Mouse (Mus musculus) MEL (cell line): ENCODE measurements around the gene Gm3336. TPM values are rescaled to one million over a fixed set of nuclear protein-coding genes. Genes with fewer than 3 reads are reported as not detected.

Experiments used
- DNase-seq: peaks from one replicate; pipeline ENCODE4 v3.0.0; 2011; ENCODE audit warnings: low read depth, low spot score
- H3K27ac ChIP-seq: 2 replicates; pipeline ENCODE4 v1.5.1; 2012; ENCODE audit warnings: low read depth, mild to moderate bottlenecking, control low read depth, low read length, moderate library complexity; ENCODE audit not compliant: control insufficient read depth
- H3K27me3 ChIP-seq, 2 experiments: fragments of 150-350 bp in 1 of 2; sonication (generic) in 1 of 2; 2 replicates each; pipeline ENCODE4 v1.6.1; 2012; ENCODE audit warnings: low read length in 2 of 2, mild to moderate bottlenecking in 2 of 2, improper control_type of control experiment in 1 of 2, moderate library complexity in 1 of 2; ENCODE audit not compliant: insufficient read depth in 2 of 2, control insufficient read depth in 1 of 2
- H3K36me3 ChIP-seq, 2 experiments: 2 replicates each; pipeline ENCODE4 v1.6.1; 2012 to 2014; ENCODE audit warnings: low read length in 2 of 2, improper control_type of control experiment in 1 of 2, inconsistent platforms in 1 of 2, mild to moderate bottlenecking in 1 of 2; ENCODE audit not compliant: insufficient read depth in 2 of 2, control insufficient read depth in 1 of 2
- H3K4me1 ChIP-seq, 2 experiments: fragments of 150-350 bp in 1 of 2; sonication (generic) in 1 of 2; 2 replicates each; pipeline ENCODE4 v1.6.1; 2012; ENCODE audit warnings: low read length in 2 of 2, improper control_type of control experiment in 1 of 2, mild to moderate bottlenecking in 1 of 2; ENCODE audit not compliant: insufficient read depth in 2 of 2, control insufficient read depth in 1 of 2
- H3K4me3 ChIP-seq, 2 experiments: fragments of 150-350 bp in 1 of 2; sonication (generic) in 1 of 2; 2 replicates each; pipeline ENCODE4 v1.5.1; 2012; ENCODE audit warnings: low read depth in 2 of 2, low read length in 2 of 2, mild to moderate bottlenecking in 2 of 2, moderate library complexity in 2 of 2, control low read depth in 1 of 2, improper control_type of control experiment in 1 of 2; ENCODE audit not compliant: control insufficient read depth in 1 of 2, insufficient read depth in 1 of 2
- H3K79me2 ChIP-seq: 2 replicates; pipeline ENCODE4 v1.6.1; 2012; ENCODE audit warnings: mild to moderate bottlenecking, low read length, moderate library complexity; ENCODE audit not compliant: control insufficient read depth, poor library complexity, insufficient read depth
- H3K9ac ChIP-seq: 2 replicates; pipeline ENCODE4 v1.6.1; 2012; ENCODE audit warnings: low read depth, mild to moderate bottlenecking, control low read depth, low read length, moderate library complexity; ENCODE audit not compliant: control insufficient read depth, poor library complexity, severe bottlenecking
- H3K9me3 ChIP-seq: fragments of 150-350 bp; sonication (generic); replicated peaks from 2 replicates; pipeline ENCODE4 v1.6.1; 2012; ENCODE audit warnings: mild to moderate bottlenecking, low read length, improper control_type of control experiment, moderate library complexity; ENCODE audit not compliant: insufficient read depth
- BHLHE40 ChIP-seq: IDR thresholded peaks from 2 replicates; pipeline ENCODE4 v1.6.1; 2012; ENCODE audit warnings: low read depth, mild to moderate bottlenecking, inconsistent platforms, low read length, improper control_type of control experiment, borderline replicate concordance
- CHD1 ChIP-seq: IDR thresholded peaks from 2 replicates; pipeline ENCODE4 v1.6.1; 2012; ENCODE audit warnings: low read depth, mild to moderate bottlenecking, inconsistent platforms, low read length, improper control_type of control experiment
- CHD2 ChIP-seq: IDR thresholded peaks from 2 replicates; pipeline ENCODE4 v1.6.1; 2011; ENCODE audit warnings: low read length, improper control_type of control experiment
- E2F4 ChIP-seq: IDR thresholded peaks from 2 replicates; pipeline ENCODE4 v1.6.1; 2011; ENCODE audit warnings: low read depth, low read length, improper control_type of control experiment, borderline replicate concordance
- ELF1 ChIP-seq: IDR thresholded peaks from 2 replicates; pipeline ENCODE4 v1.6.1; 2014; ENCODE audit warnings: low read depth, mild to moderate bottlenecking, inconsistent platforms, low read length, improper control_type of control experiment, moderate library complexity
- GATA1 ChIP-seq: IDR thresholded peaks from 2 replicates; pipeline ENCODE4 v1.6.1; 2011; ENCODE audit warnings: low read depth, low read length, improper control_type of control experiment
- HCFC1 ChIP-seq: IDR thresholded peaks from 2 replicates; pipeline ENCODE4 v1.6.1; 2012; ENCODE audit warnings: low read depth, mild to moderate bottlenecking, inconsistent platforms, low read length, improper control_type of control experiment, moderate library complexity
- JUND ChIP-seq: IDR thresholded peaks from 2 replicates; pipeline ENCODE4 v1.6.1; 2011; ENCODE audit warnings: low read depth, mild to moderate bottlenecking, improper control_type of control experiment, low read length
- MAZ ChIP-seq: IDR thresholded peaks from 2 replicates; pipeline ENCODE4 v1.6.1; 2012; ENCODE audit warnings: low read depth, mild to moderate bottlenecking, inconsistent platforms, low read length, improper control_type of control experiment
- MEF2A ChIP-seq: IDR thresholded peaks from 2 replicates; pipeline ENCODE4 v1.6.1; 2014; ENCODE audit warnings: low read depth, mild to moderate bottlenecking, inconsistent platforms, low read length, improper control_type of control experiment; ENCODE audit not compliant: poor library complexity, insufficient replicate concordance, severe bottlenecking; ENCODE audit errors: extremely low read depth
- MXI1 ChIP-seq: IDR thresholded peaks from 2 replicates; pipeline ENCODE4 v1.6.1; 2011; ENCODE audit warnings: mild to moderate bottlenecking, low read depth, low read length, improper control_type of control experiment
- MYB ChIP-seq: IDR thresholded peaks from 2 replicates; pipeline ENCODE4 v1.6.1; 2011; ENCODE audit warnings: mild to moderate bottlenecking, low read depth, low read length, improper control_type of control experiment
- MYC ChIP-seq: IDR thresholded peaks from 2 replicates; pipeline ENCODE4 v1.6.1; 2011; ENCODE audit warnings: low read depth, mild to moderate bottlenecking, low read length, improper control_type of control experiment, moderate library complexity
- NELFE ChIP-seq: IDR thresholded peaks from 2 replicates; pipeline ENCODE4 v1.6.1; 2011; ENCODE audit warnings: low read depth, low read length, improper control_type of control experiment
- POLR2A ChIP-seq, 2 experiments: IDR thresholded peaks; 2 replicates each; pipeline ENCODE4 v1.6.1; 2011 to 2012; ENCODE audit warnings: low read length in 2 of 2, mild to moderate bottlenecking in 2 of 2, control low read depth in 1 of 2, improper control_type of control experiment in 1 of 2, low read depth in 1 of 2, moderate library complexity in 1 of 2; ENCODE audit not compliant: control insufficient read depth in 1 of 2, insufficient read depth in 1 of 2, poor library complexity in 1 of 2
- POLR2AphosphoS2 ChIP-seq: IDR thresholded peaks from 2 replicates; pipeline ENCODE4 v1.6.1; 2011; ENCODE audit warnings: low read length, improper control_type of control experiment
- POLR2AphosphoS5 ChIP-seq: IDR thresholded peaks from 2 replicates; pipeline ENCODE4 v1.6.1; 2012; ENCODE audit warnings: low read depth, borderline replicate concordance, mild to moderate bottlenecking, inconsistent platforms, low read length, moderate library complexity, mixed read lengths
- RAD21 ChIP-seq: IDR thresholded peaks from 2 replicates; pipeline ENCODE4 v1.6.1; 2011; ENCODE audit warnings: mild to moderate bottlenecking, low read depth, low read length, improper control_type of control experiment
- RCOR1 ChIP-seq: IDR thresholded peaks from 2 replicates; pipeline ENCODE4 v1.6.1; 2012; ENCODE audit warnings: low read depth, mild to moderate bottlenecking, inconsistent platforms, low read length, improper control_type of control experiment
- SIN3A ChIP-seq: IDR thresholded peaks from 2 replicates; pipeline ENCODE4 v1.6.1; 2012; ENCODE audit warnings: low read length, improper control_type of control experiment, inconsistent platforms
- SMC3 ChIP-seq: IDR thresholded peaks from 2 replicates; pipeline ENCODE4 v1.6.1; 2011; ENCODE audit warnings: low read depth, low read length, improper control_type of control experiment
- TAL1 ChIP-seq: IDR thresholded peaks from 2 replicates; pipeline ENCODE4 v1.6.1; 2012; ENCODE audit warnings: mild to moderate bottlenecking, inconsistent platforms, low read length, moderate library complexity, mixed read lengths
- UBTF ChIP-seq: IDR thresholded peaks from 2 replicates; pipeline ENCODE4 v1.6.1; 2012; ENCODE audit warnings: low read depth, mild to moderate bottlenecking, inconsistent platforms, low read length, improper control_type of control experiment, moderate library complexity, borderline replicate concordance; ENCODE audit not compliant: insufficient read depth
- USF1 ChIP-seq: IDR thresholded peaks from 2 replicates; pipeline ENCODE4 v1.6.1; 2014; ENCODE audit warnings: low read depth, mild to moderate bottlenecking, inconsistent platforms, low read length, improper control_type of control experiment, moderate library complexity
- USF2 ChIP-seq, 2 experiments: IDR thresholded peaks; 2 replicates each; pipeline ENCODE4 v1.6.1; 2011 to 2012; ENCODE audit warnings: improper control_type of control experiment in 2 of 2, low read length in 2 of 2, borderline replicate concordance in 1 of 2, inconsistent platforms in 1 of 2, low read depth in 1 of 2, mild to moderate bottlenecking in 1 of 2; ENCODE audit not compliant: insufficient read depth in 1 of 2
- ZC3H11A ChIP-seq: IDR thresholded peaks from 2 replicates; pipeline ENCODE4 v1.6.1; 2012; ENCODE audit warnings: low read depth, mild to moderate bottlenecking, inconsistent platforms, low read length, improper control_type of control experiment
- ZNF384 ChIP-seq: IDR thresholded peaks from 2 replicates; pipeline ENCODE4 v1.6.1; 2012; ENCODE audit warnings: low read depth, mild to moderate bottlenecking, inconsistent platforms, low read length, improper control_type of control experiment
- polyA plus RNA-seq, 2 experiments: library from polyadenylated mRNA; stranded (reverse) in 1 of 2; unstranded in 1 of 2; fragments of >175 nt in 1 of 2; fragments of >200 nt in 1 of 2; gene quantifications; 2 replicates each; pipeline versions ENCODE4 v1.2.1 to v1.2.4; 2012; ENCODE audit warnings: low replicate concordance in 2 of 2, low read depth in 1 of 2; ENCODE audit not compliant: insufficient read length in 2 of 2, insufficient read depth in 1 of 2, missing spikeins in 1 of 2
- total RNA-seq: library from RNA; depleted of rRNA; stranded (reverse); fragments of 300-350 nt; gene quantifications from 2 replicates; pipeline ENCODE4 v1.2.3, GENCODE M21; 2012

The Gm3336 gene
- total and polyA plus RNA-seq, 3 experiments: 0.19 to 0.72 TPM; not detected in 1

DNA sequence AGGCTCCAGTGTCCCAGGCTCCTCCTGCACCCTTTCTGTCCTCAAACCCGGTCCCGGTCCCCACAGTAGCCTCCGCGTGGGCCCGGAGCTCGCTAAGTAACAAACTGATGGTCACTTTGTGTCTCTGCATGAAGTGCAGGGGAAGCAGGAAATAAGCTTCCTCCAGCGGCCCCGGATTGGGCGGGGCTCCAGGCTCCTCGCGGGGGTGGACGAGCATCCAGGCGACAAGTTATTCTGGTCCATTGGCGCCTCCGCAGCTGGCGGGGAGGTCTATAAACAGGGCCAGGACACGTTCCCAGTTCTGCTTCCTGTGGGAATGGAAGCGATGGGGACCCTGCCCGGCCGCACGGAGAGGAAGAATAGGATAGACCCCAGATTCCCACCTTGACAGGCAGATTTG, 34.8 kb downstream of the Gm3336 start:
- Histone ChIP-seq H3K9me3 (no peaks in the 10 kb centered on the region), H3K79me2 (no peaks in the 10 kb centered on the region; the same call in 1 of the 2 replicates), H3K9ac (peak overlapping the region; percentile 82), H3K4me1 (peaks cover 3 to 17% of the 10 kb centered on the region in 2 experiments; a peak in 3 of 4 replicates), H3K27me3 (no peaks in the 10 kb centered on the region), H3K4me3 (peak overlapping the region; percentile 66 to 67), H3K27ac (peak overlapping the region; percentile 84), H3K36me3 (peaks cover 0 to 15% of the 10 kb centered on the region in 2 experiments; a peak in 2 of 4 replicates)
- TF ChIP-seq MEF2A (0 out of 2 replicates have a peak, but pooled peaks have one; percentile 50), POLR2AphosphoS5 (no peak), POLR2AphosphoS2 (peak; percentile 77), ELF1 (peak; percentile 72), USF1 (no peak), MXI1 (no peak; the same call in 1 of the 2 replicates), E2F4 (no peak), SIN3A (0 out of 2 replicates have a peak, but pooled peaks have one; percentile 69), ZNF384 (no peak), USF2 (IDR thresholded peaks at IDR 0.05; ENCODE audit: borderline replicate concordance in 1 of 2, insufficient read depth in 1 of 2, low read depth in 1 of 2, low read length in 2 of 2) (no peak), RCOR1 (0 out of 2 replicates have a peak, but pooled peaks have one; percentile 12), GATA1 (no peak), POLR2A (IDR thresholded peaks at IDR 0.05; ENCODE audit: control insufficient read depth in 1 of 2, insufficient read depth in 1 of 2, low read depth in 1 of 2, low read length in 2 of 2, poor library complexity in 1 of 2) (peak; percentile 43 to 72; a peak in 2 of 4 replicates), ZC3H11A (no peak), SMC3 (no peak), BHLHE40 (0 out of 2 replicates have a peak, but pooled peaks have one; percentile 3), JUND (no peak), NELFE (peak; percentile 71), MYC (no peak), CHD1 (no peak), MYB (no peak), UBTF (no peak), CHD2 (no peak), RAD21 (no peak), MAZ (0 out of 2 replicates have a peak, but pooled peaks have one; percentile 45), HCFC1 (peak; percentile 56; the same call in 1 of the 2 replicates), TAL1 (no peak)
- peak; percentile 88 for DNase-seq
